Mouse (Mus musculus) heart, postnatal 0 days (tissue): Measurements from ENCODE around the gene Ntm.

Experiments used
- CTCF ChIP-seq: IDR thresholded peaks from 2 replicates; pipeline ENCODE4 v1.5.1; 2016; ENCODE audit warnings: antibody characterized with exemption, control low read depth, low read depth
- EP300 ChIP-seq: IDR thresholded peaks from 2 replicates; pipeline ENCODE4 v1.6.1; 2016; ENCODE audit warnings: antibody characterized with exemption, low read depth

DNA sequence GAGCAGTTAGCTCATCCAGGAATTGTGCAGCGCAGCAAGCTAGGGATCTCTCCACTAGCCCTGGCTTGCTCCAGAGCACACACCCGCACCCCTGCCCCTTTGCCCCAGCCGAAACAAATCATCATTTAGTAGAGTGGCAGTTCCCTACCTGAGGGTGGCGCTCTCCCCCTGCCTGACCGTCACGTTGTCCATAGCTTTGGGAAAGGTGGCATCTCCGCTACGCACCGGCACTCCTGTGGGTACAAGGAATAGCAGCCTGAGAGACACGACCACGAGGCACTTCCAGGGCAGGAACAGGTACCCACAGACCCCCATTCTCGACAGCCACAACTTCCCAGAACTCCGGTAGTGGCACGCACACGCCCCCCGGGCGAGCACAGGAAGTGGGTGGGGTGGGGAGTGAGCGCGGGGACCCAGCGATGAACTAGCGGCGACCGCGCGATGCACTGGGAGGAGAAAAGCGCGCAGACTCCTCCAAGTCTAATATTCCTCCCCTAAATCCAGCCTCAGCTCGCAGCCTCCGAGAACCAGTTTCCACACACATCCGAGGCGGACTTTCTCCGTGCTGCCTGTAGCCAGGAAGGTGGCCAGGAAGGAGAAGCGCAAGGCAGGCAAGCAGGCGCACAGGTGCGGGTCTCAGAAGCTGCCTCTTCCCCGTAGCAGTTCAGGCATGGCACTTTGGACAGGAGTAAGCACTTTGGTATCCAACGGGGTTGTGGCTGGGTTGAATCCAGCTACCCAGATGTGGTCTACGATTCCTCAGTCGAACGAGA, 551.3 kb downstream of the Ntm start:
- TF ChIP-seq CTCF: peak; percentile 56
- no peak for TF ChIP-seq EP300
